Comparison of ENCODE assay signal across 8 mouse cellular contexts in genomic region chr7:63912924-63913723, GRCm38 (mm10). TPM values are rescaled to one million over a fixed set of nuclear protein-coding genes. Genes with fewer than 3 reads are reported as not detected.
A peak's percentile ranks its signal among the peaks of the same experiment; 100 is the strongest.
DNase-seq lines count a peak whose midpoint lies in the region; ATAC-seq and TF ChIP-seq lines count a peak whose summit lies in the region.

No protein-coding gene starts in this region.

- no peaks in the 10 kb centered on the region for H3K9me3 ChIP-seq in intestine, embryonic 15.5 days
- no peaks in the 10 kb centered on the region for H3K9me3 ChIP-seq in intestine, embryonic 16.5 days (ENCODE audit: control insufficient read depth, low read length)
- H3K9me3 ChIP-seq in limb, embryonic 10.5 days (replicated peaks): no peaks in the 10 kb centered on the region

- no peak overlapping the region for H3K9ac ChIP-seq in intestine, embryonic 15.5 days
- H3K9ac ChIP-seq in intestine, embryonic 16.5 days (ENCODE audit: low read depth, low read length): no peak overlapping the region

- no peak overlapping the region for H3K4me2 ChIP-seq in intestine, embryonic 15.5 days (replicated peaks)
- H3K4me2 ChIP-seq in intestine, embryonic 16.5 days (ENCODE audit: low read depth, low read length): no peak overlapping the region

- TF ChIP-seq CTCF in bone marrow, adult 2 months (IDR thresholded peaks at IDR 0.05; ENCODE audit: control insufficient read depth, insufficient read depth, low read length): no peak

- H3K4me1 ChIP-seq in intestine, embryonic 15.5 days (replicated peaks): peaks cover 48% of the 10 kb centered on the region
- H3K4me1 ChIP-seq in intestine, embryonic 16.5 days (ENCODE audit: control insufficient read depth, insufficient read depth, low read length): peaks cover 57% of the 10 kb centered on the region
- peaks cover 32% of the 10 kb centered on the region for H3K4me1 ChIP-seq in bone marrow, adult 2 months (ENCODE audit: control insufficient read depth, insufficient read depth, low read length)
- peaks cover 58% of the 10 kb centered on the region for H3K4me1 ChIP-seq in limb, embryonic 10.5 days

- no peak overlapping the region for H3K4me3 ChIP-seq in intestine, embryonic 15.5 days (replicated peaks)
- H3K4me3 ChIP-seq in intestine, embryonic 16.5 days (ENCODE audit: low read length): no peak overlapping the region
- H3K4me3 ChIP-seq in bone marrow, adult 2 months (replicated peaks; ENCODE audit: control insufficient read depth, low read depth, low read length): no peak overlapping the region
- H3K4me3 ChIP-seq in limb, embryonic 10.5 days: no peak overlapping the region

- H3K27ac ChIP-seq in intestine, embryonic 15.5 days: 0 out of 2 replicates have a peak overlapping the region, but pooled peaks have one; percentile 44
- no peak overlapping the region for H3K27ac ChIP-seq in intestine, embryonic 16.5 days (ENCODE audit: low read length)
- H3K27ac ChIP-seq in bone marrow, adult 2 months (ENCODE audit: control insufficient read depth, insufficient read depth, low read depth, low read length, poor library complexity): peak overlapping the region; percentile 80; the same call in 1 of the 2 replicates
- H3K27ac ChIP-seq in limb, embryonic 10.5 days: peak overlapping the region; percentile 56; the same call in 1 of the 2 replicates

- no peak for ATAC-seq in intestine, embryonic 15.5 days
- ATAC-seq in intestine, embryonic 16.5 days: no peak

- DNase-seq in A20 (ENCODE audit: low read depth, low spot score): peak; percentile 28
- no peak for DNase-seq in limb, embryonic 10.5 days (ENCODE audit: low spot score)
- DNase-seq in urinary bladder, postnatal 36 days (ENCODE audit: low spot score in 2 of 2): no peak
- no peak for DNase-seq in layer of hippocampus, adult 9-10 months (ENCODE audit: low spot score)
- no peak for DNase-seq in T-cell, adult 2 months (ENCODE audit: low spot score)

- WGBS in intestine, embryonic 15.5 days: 43% methylated on average over 12 of the region's 12 CpGs
- 43% methylated on average over 12 of the region's 12 CpGs for WGBS in intestine, embryonic 16.5 days
- 65% methylated on average over 12 of the region's 12 CpGs for WGBS in bone marrow, adult 2 months
- 45% methylated on average over 12 of the region's 12 CpGs for WGBS in limb, embryonic 10.5 days

- TF ChIP-seq POLR2A in bone marrow, adult 2 months (IDR thresholded peaks at IDR 0.05; ENCODE audit: borderline replicate concordance, control insufficient read depth, low read depth, low read length): no peak

- no peaks in the 10 kb centered on the region for H3K27me3 ChIP-seq in intestine, embryonic 15.5 days (replicated peaks)
- H3K27me3 ChIP-seq in intestine, embryonic 16.5 days (replicated peaks; ENCODE audit: control insufficient read depth, insufficient read depth, low read length): no peaks in the 10 kb centered on the region
- no peaks in the 10 kb centered on the region for H3K27me3 ChIP-seq in limb, embryonic 10.5 days (ENCODE audit: low read depth, poor library complexity, severe bottlenecking)

- H3K36me3 ChIP-seq in intestine, embryonic 15.5 days: no peaks in the 10 kb centered on the region
- no peaks in the 10 kb centered on the region for H3K36me3 ChIP-seq in intestine, embryonic 16.5 days (ENCODE audit: control insufficient read depth, insufficient read depth, low read length)
- H3K36me3 ChIP-seq in limb, embryonic 10.5 days: no peaks in the 10 kb centered on the region

RNA-seq across cellular contexts. Expression of gene E030018B13Rik, which starts 3.5 kb away (rescaled TPM):
- polyA plus RNA-seq in intestine, embryonic 15.5 days (2015; fragmentation: Nextera tagmentation; extraction: Ambion mirVana): not detected in 2 replicates
- not detected in 2 replicates for polyA plus RNA-seq in intestine, embryonic 16.5 days (2015; fragmentation: Nextera tagmentation; extraction: Ambion mirVana)
- not detected in 2 replicates for polyA plus RNA-seq in bone marrow, adult 2 months (2011; ENCODE audit: insufficient read depth, insufficient read length, low replicate concordance, missing spikeins)
- polyA plus RNA-seq in limb, embryonic 10.5 days (2016; fragmentation: Nextera tagmentation; extraction: Ambion mirVana): not detected in 2 replicates

RNA-seq across cellular contexts. Expression of gene Klf13, which starts 25.6 kb away (rescaled TPM):
- polyA plus RNA-seq in intestine, embryonic 15.5 days (2015; fragmentation: Nextera tagmentation; extraction: Ambion mirVana): 25.9 and 26.7 TPM in 2 replicates
- polyA plus RNA-seq in intestine, embryonic 16.5 days (2015; fragmentation: Nextera tagmentation; extraction: Ambion mirVana): 23.1 and 23.3 TPM in 2 replicates
- 38.0 and 58.7 TPM in 2 replicates for polyA plus RNA-seq in bone marrow, adult 2 months (2011; ENCODE audit: insufficient read depth, insufficient read length, low replicate concordance, missing spikeins)
- polyA plus RNA-seq in limb, embryonic 10.5 days (2016; fragmentation: Nextera tagmentation; extraction: Ambion mirVana): 17.2 and 17.9 TPM in 2 replicates
